Mouse (Mus musculus) stomach, embryonic 16.5 days (tissue): ENCODE measurements at regions not wholly inside any gene's neighbourhood (a gene's known extent, or its start where the extent isn't known, plus 50 kb on each side); places are given as distances from the start of the nearest gene placed in this dataset.

Experiments used
- ATAC-seq: fragments of 200-750 bp; cut with Nextera tagmentation; 2 replicates; pipeline ENCODE4 v1.8.0; 2017; ENCODE audit warnings: moderate number of reproducible peaks, moderate TSS enrichment; ENCODE audit not compliant: insufficient read depth, low FRiP score
- H3K27ac ChIP-seq: fragments of 300-500 bp; sonication (generic); 2 replicates; pipeline ENCODE4 v1.5.1; 2014; ENCODE audit warnings: low read length
- H3K27me3 ChIP-seq: fragments of 300-500 bp; sonication (generic); 2 replicates; pipeline ENCODE4 v1.6.1; 2014; ENCODE audit warnings: low read length, control low read depth, mixed read lengths; ENCODE audit not compliant: control insufficient read depth, insufficient read depth
- H3K36me3 ChIP-seq: fragments of 300-500 bp; sonication (generic); 2 replicates; pipeline ENCODE4 v1.6.1; 2014; ENCODE audit warnings: low read length; ENCODE audit not compliant: control insufficient read depth, insufficient read depth
- H3K4me1 ChIP-seq: fragments of 300-500 bp; sonication (generic); 2 replicates; pipeline ENCODE4 v1.6.1; 2014; ENCODE audit warnings: low read length, control low read depth, mixed read lengths; ENCODE audit not compliant: control insufficient read depth, insufficient read depth
- H3K4me2 ChIP-seq: fragments of 300-500 bp; sonication (generic); 2 replicates; pipeline ENCODE4 v1.6.1; 2014; ENCODE audit warnings: low read depth, low read length, mixed read lengths
- H3K4me3 ChIP-seq: fragments of 300-500 bp; sonication (generic); replicated peaks from 2 replicates; pipeline ENCODE4 v1.5.1; 2014; ENCODE audit warnings: mild to moderate bottlenecking, low read length
- H3K9ac ChIP-seq: fragments of 300-500 bp; sonication (generic); 2 replicates; pipeline ENCODE4 v1.6.1; 2014; ENCODE audit warnings: low read length
- H3K9me3 ChIP-seq: fragments of 300-500 bp; sonication (generic); replicated peaks from 2 replicates; pipeline ENCODE4 v1.6.1; 2016; ENCODE audit warnings: low read length, control low read depth; ENCODE audit not compliant: control insufficient read depth
- WGBS: fragments of 180-500 bp; shearing (Covaris S2); extraction: QIAGEN DNeasy Blood & Tissue Kit; methylation state at CpG from one replicate; pipeline ENCODE4 v1.1.7; 2014; 5-methylcytosine and 5-hydroxymethylcytosine counted together

- H3K9ac ChIP-seq, result no peak overlapping the region
- H3K27ac ChIP-seq, result no peak overlapping the region
- H3K27me3 ChIP-seq, result no peaks in the 10 kb centered on the region
- no peak overlapping the region for H3K4me3 ChIP-seq
- no peak for ATAC-seq
- H3K4me2 ChIP-seq, result no peak overlapping the region
- no peaks in the 10 kb centered on the region for H3K36me3 ChIP-seq
- H3K9me3 ChIP-seq, result no peaks in the 10 kb centered on the region
- H3K4me1 ChIP-seq, result no peaks in the 10 kb centered on the region
These were observed 94.4 kb downstream of the Gm11232 start for GRCm38 (mm10) chr4:71663397-71663796.

DNA sequence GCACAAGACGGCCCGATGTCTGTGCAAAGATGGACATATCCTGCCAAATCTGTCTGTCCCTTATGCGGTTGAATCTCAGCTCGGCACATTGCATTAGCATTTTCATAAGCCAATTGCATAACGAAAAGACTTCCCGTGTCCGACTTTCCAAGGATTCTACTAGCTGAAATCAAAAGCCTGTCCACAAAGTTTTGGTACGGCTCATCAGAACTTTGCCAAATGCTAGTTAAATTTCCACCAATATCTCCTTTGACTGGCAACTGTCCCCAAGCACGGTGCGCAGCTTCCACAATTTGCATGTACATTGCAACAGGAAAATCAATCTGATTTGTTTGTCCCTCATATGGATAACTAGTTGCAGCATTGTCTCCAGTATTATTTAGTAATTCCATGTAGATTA is 117.2 kb downstream of the Gm11232 start:
- Histone ChIP-seq H3K27ac (no peak overlapping the region), H3K4me1 (no peaks in the 10 kb centered on the region), H3K27me3 (no peaks in the 10 kb centered on the region), H3K9me3 (no peaks in the 10 kb centered on the region), H3K4me2 (no peak overlapping the region), H3K9ac (no peak overlapping the region), H3K4me3 (no peak overlapping the region), H3K36me3 (no peaks in the 10 kb centered on the region)
- ATAC-seq, result no peak
- 95% methylated on average over 10 of the region's 10 CpGs for WGBS

DNA sequence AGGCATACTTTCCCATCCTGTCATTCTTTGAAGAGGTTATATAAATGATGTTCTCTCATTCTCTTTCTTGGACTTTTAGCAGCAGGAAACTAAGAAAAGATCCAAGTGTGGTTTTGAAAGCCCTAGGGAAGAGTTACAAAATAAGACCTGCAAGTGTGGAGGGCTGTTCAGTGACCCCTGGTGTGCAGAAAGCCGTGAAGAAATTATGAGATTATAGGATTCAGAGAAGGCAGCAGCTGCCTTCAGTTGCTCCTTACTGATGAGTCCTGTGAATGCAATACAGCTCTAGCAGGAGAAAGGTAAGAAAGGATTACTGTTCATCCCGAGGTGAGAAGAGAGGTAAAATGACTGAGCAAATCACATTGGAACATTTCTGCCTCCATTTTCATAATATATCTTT is 130.7 kb downstream of the Gm11232 start:
- H3K36me3 ChIP-seq, result no peaks in the 10 kb centered on the region
- 31% methylated on average over 2 of the region's 2 CpGs for WGBS
- H3K27me3 ChIP-seq, result no peaks in the 10 kb centered on the region
- no peaks in the 10 kb centered on the region for H3K4me1 ChIP-seq
- no peak overlapping the region for H3K4me3 ChIP-seq
- no peak overlapping the region for H3K9ac ChIP-seq
- H3K4me2 ChIP-seq, result no peak overlapping the region
- no peak for ATAC-seq
- no peak overlapping the region for H3K27ac ChIP-seq
- H3K9me3 ChIP-seq, result no peaks in the 10 kb centered on the region

GRCm38 (mm10) chr4:71626626-71627025 is 131.1 kb downstream of the Gm11232 start:
- 29% methylated on average over 1 of the region's 1 CpGs for WGBS
- H3K27me3 ChIP-seq, result no peaks in the 10 kb centered on the region
- H3K9ac ChIP-seq, result no peak overlapping the region
- no peaks in the 10 kb centered on the region for H3K36me3 ChIP-seq
- no peak overlapping the region for H3K4me2 ChIP-seq
- no peaks in the 10 kb centered on the region for H3K4me1 ChIP-seq
- H3K4me3 ChIP-seq, result no peak overlapping the region
- H3K27ac ChIP-seq, result no peak overlapping the region
- no peak for ATAC-seq
- H3K9me3 ChIP-seq, result no peaks in the 10 kb centered on the region

DNA sequence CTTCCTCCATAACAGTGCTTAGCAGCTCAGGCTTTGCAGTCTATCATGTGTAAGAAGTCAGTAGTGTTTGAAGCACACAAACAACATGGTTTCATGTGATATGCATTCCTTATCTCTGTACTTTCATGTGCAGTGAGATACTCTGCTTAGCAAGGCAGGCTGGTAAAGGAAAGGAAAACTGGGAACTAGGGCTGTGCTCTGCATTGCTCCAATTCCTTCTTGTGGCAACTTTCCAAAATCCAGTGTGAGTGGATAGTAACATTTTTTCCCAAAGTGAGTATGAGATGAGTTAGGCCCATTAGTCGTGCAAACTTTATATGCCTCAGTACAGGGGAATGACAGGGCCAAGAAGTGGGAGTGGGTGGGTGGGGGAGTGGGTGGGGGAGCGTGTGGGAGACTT is 133.0 kb downstream of the Gm11232 start:
- no peak for ATAC-seq
- H3K9me3 ChIP-seq, result no peaks in the 10 kb centered on the region
- H3K4me3 ChIP-seq, result no peak overlapping the region
- no peak overlapping the region for H3K9ac ChIP-seq
- H3K4me1 ChIP-seq, result no peaks in the 10 kb centered on the region
- no peaks in the 10 kb centered on the region for H3K27me3 ChIP-seq
- H3K4me2 ChIP-seq, result no peak overlapping the region
- 50% methylated on average over 2 of the region's 2 CpGs for WGBS
- H3K36me3 ChIP-seq, result no peaks in the 10 kb centered on the region
- H3K27ac ChIP-seq, result no peak overlapping the region

- H3K27me3 ChIP-seq, result no peaks in the 10 kb centered on the region
- H3K27ac ChIP-seq, result no peak overlapping the region
- no peak overlapping the region for H3K4me2 ChIP-seq
- no peaks in the 10 kb centered on the region for H3K4me1 ChIP-seq
- no peaks in the 10 kb centered on the region for H3K9me3 ChIP-seq
- ATAC-seq, result no peak
- no peaks in the 10 kb centered on the region for H3K36me3 ChIP-seq
- H3K4me3 ChIP-seq, result no peak overlapping the region
- WGBS, result 87% methylated on average over 1 of the region's 1 CpGs
- H3K9ac ChIP-seq, result no peak overlapping the region
These were observed 144.0 kb downstream of the Gm11232 start for GRCm38 (mm10) chr4:71613720-71614119.

GRCm38 (mm10) chr4:71585880-71586279 is 171.9 kb downstream of the Gm11232 start:
- no peak overlapping the region for H3K27ac ChIP-seq
- H3K27me3 ChIP-seq, result no peaks in the 10 kb centered on the region
- no peak overlapping the region for H3K4me3 ChIP-seq
- ATAC-seq, result no peak
- WGBS, result 79% methylated on average over 2 of the region's 2 CpGs
- no peak overlapping the region for H3K4me2 ChIP-seq
- no peaks in the 10 kb centered on the region for H3K36me3 ChIP-seq
- H3K9me3 ChIP-seq, result no peaks in the 10 kb centered on the region
- H3K4me1 ChIP-seq, result no peaks in the 10 kb centered on the region
- H3K9ac ChIP-seq, result no peak overlapping the region

DNA sequence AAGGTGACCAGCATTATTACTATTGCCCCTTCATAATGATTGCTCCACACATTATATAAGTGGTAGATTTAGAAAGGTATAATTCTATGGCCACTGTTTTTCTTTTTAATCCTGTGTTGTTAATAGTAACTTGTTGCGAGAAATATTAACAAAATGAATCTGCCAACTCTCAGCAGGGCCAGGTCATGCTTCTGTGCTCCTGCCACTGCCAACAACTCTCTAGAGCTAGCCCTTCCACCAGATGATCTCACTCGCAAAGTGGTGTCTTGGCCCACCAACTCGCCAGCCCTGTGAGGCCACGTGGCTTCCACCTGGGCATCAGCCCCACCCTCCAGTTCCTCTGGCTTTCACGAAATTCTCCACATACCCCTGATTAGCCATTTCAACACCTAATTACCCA is 197.1 kb downstream of the Gm11232 start:
- Histone ChIP-seq H3K36me3 (no peaks in the 10 kb centered on the region), H3K4me3 (no peak overlapping the region), H3K27ac (no peak overlapping the region), H3K4me2 (no peak overlapping the region), H3K9me3 (no peaks in the 10 kb centered on the region), H3K27me3 (no peaks in the 10 kb centered on the region), H3K9ac (no peak overlapping the region), H3K4me1 (no peaks in the 10 kb centered on the region)
- no peak for ATAC-seq
- WGBS, result 81% methylated on average over 5 of the region's 5 CpGs

DNA sequence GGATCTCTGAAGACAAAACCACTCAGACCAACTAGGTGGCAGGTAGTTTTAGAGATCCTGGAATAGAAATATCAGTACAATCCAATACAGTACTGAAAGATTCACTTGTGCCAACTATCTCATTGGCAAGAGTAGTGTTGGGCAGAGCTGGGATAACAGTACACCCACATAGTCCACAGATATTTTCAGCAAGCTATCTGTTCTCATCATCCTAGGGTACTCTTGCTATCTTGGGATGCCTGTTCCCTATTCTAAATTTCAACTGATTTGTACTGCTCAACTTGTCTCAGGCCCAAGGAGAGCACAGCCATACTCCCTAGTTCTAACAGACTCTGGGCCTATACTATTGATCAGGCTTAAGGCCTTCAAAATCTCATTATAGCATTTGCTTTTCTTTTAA is 218.6 kb downstream of the Gm11232 start:
- Histone ChIP-seq H3K27me3 (no peaks in the 10 kb centered on the region), H3K4me3 (no peak overlapping the region), H3K27ac (no peak overlapping the region), H3K4me2 (no peak overlapping the region), H3K36me3 (no peaks in the 10 kb centered on the region), H3K9me3 (no peaks in the 10 kb centered on the region), H3K9ac (no peak overlapping the region), H3K4me1 (no peaks in the 10 kb centered on the region)
- ATAC-seq, result no peak

DNA sequence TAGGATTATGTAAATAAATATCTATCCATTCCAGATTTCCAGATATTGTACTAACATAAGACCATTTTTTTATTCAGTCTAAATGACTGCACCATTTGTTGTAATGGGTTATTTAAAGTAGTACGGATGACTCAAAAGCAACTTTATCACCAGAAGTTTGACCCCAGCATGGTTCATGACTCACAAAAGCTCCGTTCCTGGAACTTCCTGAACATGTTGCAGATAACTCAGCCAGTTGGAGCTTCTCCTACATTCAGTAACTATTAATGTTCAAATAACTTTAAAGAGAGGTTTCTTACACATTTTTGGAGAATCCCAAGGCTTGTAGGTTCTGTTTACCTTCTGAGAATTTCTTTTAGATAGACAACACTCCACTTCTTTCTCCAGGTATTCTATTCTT is 219.8 kb downstream of the Gm11232 start:
- H3K27me3 ChIP-seq, result no peaks in the 10 kb centered on the region
- no peak overlapping the region for H3K4me3 ChIP-seq
- WGBS, result 50% methylated on average over 2 of the region's 2 CpGs
- no peak overlapping the region for H3K27ac ChIP-seq
- no peaks in the 10 kb centered on the region for H3K9me3 ChIP-seq
- no peaks in the 10 kb centered on the region for H3K36me3 ChIP-seq
- no peaks in the 10 kb centered on the region for H3K4me1 ChIP-seq
- no peak overlapping the region for H3K9ac ChIP-seq
- ATAC-seq, result no peak
- no peak overlapping the region for H3K4me2 ChIP-seq
